Mouse (Mus musculus): ENCODE data around the gene Wars. TPM values are rescaled to one million over a fixed set of nuclear protein-coding genes. Genes with fewer than 3 reads are reported as not detected.

Gene Wars
- total and polyA plus RNA-seq, 2 experiments, result 11.7 to 24.3 TPM

GRCm38 (mm10) chr12:108858486-108858885, 35.5 kb downstream of the Wars start:
- H3K9ac ChIP-seq (ENCODE audit: low read depth, low read length), result no peak overlapping the region
- H3K36me3 ChIP-seq (ENCODE audit: control insufficient read depth, insufficient read depth, low read length), result peaks cover 21% of the 10 kb centered on the region; the same call in 1 of the 2 replicates
- H3K27ac ChIP-seq (replicated peaks; ENCODE audit: insufficient read depth, low read depth, low read length), result peak overlapping the region; percentile 19; the same call in 1 of the 2 replicates
- DNase-seq (ENCODE audit: extremely low read depth, low read depth, low spot score), result no peak
- WGBS, result 57% methylated on average over 5 of the region's 5 CpGs
- no peak overlapping the region for H3K4me3 ChIP-seq (ENCODE audit: insufficient read depth, low read depth, low read length)
- peaks cover 9% of the 10 kb centered on the region; the same call in 1 of the 2 replicates for H3K4me1 ChIP-seq (ENCODE audit: control insufficient read depth, insufficient read depth, low read length)
- H3K27me3 ChIP-seq (ENCODE audit: control insufficient read depth, insufficient read depth, low read length), result no peaks in the 10 kb centered on the region
- H3K79me2 ChIP-seq (ENCODE audit: control insufficient read depth, insufficient read depth, low read length), result no peaks in the 10 kb centered on the region
- no peak for TF ChIP-seq CTCF (IDR thresholded peaks at IDR 0.05; ENCODE audit: low read depth, low read length)
- TF ChIP-seq POLR2A (IDR thresholded peaks at IDR 0.05; ENCODE audit: extremely low read depth, insufficient read depth, low read length), result no peak

- Histone ChIP-seq H3K4me3 (ENCODE audit: insufficient read depth, low read depth, low read length) (no peak overlapping the region), H3K79me2 (ENCODE audit: control insufficient read depth, insufficient read depth, low read length) (no peaks in the 10 kb centered on the region), H3K36me3 (ENCODE audit: control insufficient read depth, insufficient read depth, low read length) (peaks cover 21% of the 10 kb centered on the region; the same call in 1 of the 2 replicates), H3K27ac (replicated peaks; ENCODE audit: insufficient read depth, low read depth, low read length) (peak overlapping the region; percentile 77), H3K9ac (ENCODE audit: low read depth, low read length) (no peak overlapping the region), H3K27me3 (ENCODE audit: control insufficient read depth, insufficient read depth, low read length) (no peaks in the 10 kb centered on the region), H3K4me1 (ENCODE audit: control insufficient read depth, insufficient read depth, low read length) (peaks cover 9% of the 10 kb centered on the region; the same call in 1 of the 2 replicates)
- 25% methylated on average over 7 of the region's 7 CpGs for WGBS
- peak; percentile 96 for DNase-seq (ENCODE audit: extremely low read depth, low read depth, low spot score)
- TF ChIP-seq CTCF (IDR thresholded peaks at IDR 0.05; ENCODE audit: low read depth, low read length), result no peak
- no peak for TF ChIP-seq POLR2A (IDR thresholded peaks at IDR 0.05; ENCODE audit: extremely low read depth, insufficient read depth, low read length)
Observed at GRCm38 (mm10) chr12:108857589-108858184, 36.3 kb downstream of the Wars start.

GRCm38 (mm10) chr12:108857109-108857508, 36.9 kb downstream of the Wars start:
- Histone ChIP-seq H3K9ac (ENCODE audit: low read depth, low read length) (0 out of 2 replicates have a peak overlapping the region, but pooled peaks have one; percentile 0), H3K27me3 (ENCODE audit: control insufficient read depth, insufficient read depth, low read length) (no peaks in the 10 kb centered on the region), H3K27ac (replicated peaks; ENCODE audit: insufficient read depth, low read depth, low read length) (peak overlapping the region; percentile 77), H3K4me1 (ENCODE audit: control insufficient read depth, insufficient read depth, low read length) (peaks cover 9% of the 10 kb centered on the region; the same call in 1 of the 2 replicates), H3K4me3 (ENCODE audit: insufficient read depth, low read depth, low read length) (no peak overlapping the region), H3K79me2 (ENCODE audit: control insufficient read depth, insufficient read depth, low read length) (no peaks in the 10 kb centered on the region), H3K36me3 (ENCODE audit: control insufficient read depth, insufficient read depth, low read length) (peaks cover 18% of the 10 kb centered on the region; the same call in 1 of the 2 replicates)
- WGBS, result 31% methylated on average over 7 of the region's 7 CpGs
- TF ChIP-seq CTCF (IDR thresholded peaks at IDR 0.05; ENCODE audit: low read depth, low read length), result no peak
- TF ChIP-seq POLR2A (IDR thresholded peaks at IDR 0.05; ENCODE audit: extremely low read depth, insufficient read depth, low read length), result no peak
- DNase-seq (ENCODE audit: extremely low read depth, low read depth, low spot score), result no peak

GRCm38 (mm10) chr12:108856186-108856585, 37.8 kb downstream of the Wars start:
- H3K27ac ChIP-seq (replicated peaks; ENCODE audit: insufficient read depth, low read depth, low read length), result peak overlapping the region; percentile 77
- DNase-seq (ENCODE audit: extremely low read depth, low read depth, low spot score), result no peak
- no peak overlapping the region; the same call in 1 of the 2 replicates for H3K4me3 ChIP-seq (ENCODE audit: insufficient read depth, low read depth, low read length)
- H3K4me1 ChIP-seq (ENCODE audit: control insufficient read depth, insufficient read depth, low read length), result peaks cover 9% of the 10 kb centered on the region; the same call in 1 of the 2 replicates
- TF ChIP-seq POLR2A (IDR thresholded peaks at IDR 0.05; ENCODE audit: extremely low read depth, insufficient read depth, low read length) (no peak), CTCF (IDR thresholded peaks at IDR 0.05; ENCODE audit: low read depth, low read length) (no peak)
- 77% methylated on average over 8 of the region's 8 CpGs for WGBS
- H3K9ac ChIP-seq (ENCODE audit: low read depth, low read length), result peak overlapping the region; percentile 70
- peaks cover 15% of the 10 kb centered on the region; the same call in 1 of the 2 replicates for H3K36me3 ChIP-seq (ENCODE audit: control insufficient read depth, insufficient read depth, low read length)
- no peaks in the 10 kb centered on the region for H3K79me2 ChIP-seq (ENCODE audit: control insufficient read depth, insufficient read depth, low read length)
- no peaks in the 10 kb centered on the region for H3K27me3 ChIP-seq (ENCODE audit: control insufficient read depth, insufficient read depth, low read length)

- WGBS, result 28% methylated on average over 10 of the region's 10 CpGs
- Histone ChIP-seq H3K79me2 (ENCODE audit: control insufficient read depth, insufficient read depth, low read length) (no peaks in the 10 kb centered on the region), H3K4me3 (ENCODE audit: insufficient read depth, low read depth, low read length) (peak overlapping the region; percentile 73), H3K27ac (replicated peaks; ENCODE audit: insufficient read depth, low read depth, low read length) (peak overlapping the region; percentile 81), H3K9ac (ENCODE audit: low read depth, low read length) (peak overlapping the region; percentile 79), H3K27me3 (ENCODE audit: control insufficient read depth, insufficient read depth, low read length) (no peaks in the 10 kb centered on the region), H3K4me1 (ENCODE audit: control insufficient read depth, insufficient read depth, low read length) (peaks cover 9% of the 10 kb centered on the region; the same call in 1 of the 2 replicates), H3K36me3 (ENCODE audit: control insufficient read depth, insufficient read depth, low read length) (peaks cover 15% of the 10 kb centered on the region; the same call in 1 of the 2 replicates)
- TF ChIP-seq POLR2A (IDR thresholded peaks at IDR 0.05; ENCODE audit: extremely low read depth, insufficient read depth, low read length) (no peak), CTCF (IDR thresholded peaks at IDR 0.05; ENCODE audit: low read depth, low read length) (no peak)
- DNase-seq (ENCODE audit: extremely low read depth, low read depth, low spot score), result peak; percentile 93
Observed at GRCm38 (mm10) chr12:108855081-108855480, 38.9 kb downstream of the Wars start.

- peak overlapping the region; percentile 81 for H3K27ac ChIP-seq (replicated peaks; ENCODE audit: insufficient read depth, low read depth, low read length)
- DNase-seq (ENCODE audit: extremely low read depth, low read depth, low spot score), result peak; percentile 85
- peaks cover 18% of the 10 kb centered on the region for H3K4me1 ChIP-seq (ENCODE audit: control insufficient read depth, insufficient read depth, low read length)
- WGBS, result 25% methylated on average over 8 of the region's 8 CpGs
- H3K4me3 ChIP-seq (ENCODE audit: insufficient read depth, low read depth, low read length), result peak overlapping the region; percentile 73
- peaks cover 15% of the 10 kb centered on the region; the same call in 1 of the 2 replicates for H3K36me3 ChIP-seq (ENCODE audit: control insufficient read depth, insufficient read depth, low read length)
- H3K9ac ChIP-seq (ENCODE audit: low read depth, low read length), result peak overlapping the region; percentile 79
- H3K27me3 ChIP-seq (ENCODE audit: control insufficient read depth, insufficient read depth, low read length), result no peaks in the 10 kb centered on the region
- no peaks in the 10 kb centered on the region for H3K79me2 ChIP-seq (ENCODE audit: control insufficient read depth, insufficient read depth, low read length)
- TF ChIP-seq CTCF (IDR thresholded peaks at IDR 0.05; ENCODE audit: low read depth, low read length) (no peak), POLR2A (IDR thresholded peaks at IDR 0.05; ENCODE audit: extremely low read depth, insufficient read depth, low read length) (no peak)
Observed at GRCm38 (mm10) chr12:108852822-108853221, 41.2 kb downstream of the Wars start.
